Mouse (Mus musculus) CH12.LX (cell line): ENCODE results near the gene Pdss2. TPM values are rescaled to one million over a fixed set of nuclear protein-coding genes. Genes with fewer than 3 reads are reported as not detected.

Source experiments
- DNase-seq: peaks from one replicate; pipeline ENCODE4 v3.0.0-alpha.2; 2013; ENCODE audit errors: extremely low read depth
- H3K27ac ChIP-seq: 2 replicates; pipeline ENCODE4 v1.5.1; 2012; ENCODE audit warnings: low read depth, mild to moderate bottlenecking, control low read depth, moderate library complexity; ENCODE audit not compliant: insufficient read depth
- H3K27me3 ChIP-seq: replicated peaks from 2 replicates; pipeline ENCODE3; 2012; ENCODE audit warnings: inconsistent platforms
- H3K36me3 ChIP-seq, 2 experiments: replicated peaks in 1 of 2; 2 replicates each; pipeline versions ENCODE3 to v1.6.1; 2012; ENCODE audit warnings: inconsistent platforms in 1 of 2, low read length in 1 of 2, mild to moderate bottlenecking in 1 of 2, mixed read lengths in 1 of 2, moderate library complexity in 1 of 2; ENCODE audit not compliant: control insufficient read depth in 1 of 2, insufficient read depth in 1 of 2
- H3K4me1 ChIP-seq, 2 experiments: 2 replicates each; pipeline ENCODE4 v1.6.1; 2012; ENCODE audit warnings: inconsistent platforms in 1 of 2, moderate library complexity in 1 of 2; ENCODE audit not compliant: insufficient read depth in 2 of 2, control insufficient read depth in 1 of 2
- H3K4me2 ChIP-seq: 2 replicates; pipeline ENCODE4 v1.6.1; 2012; ENCODE audit warnings: low read depth, mild to moderate bottlenecking, control low read depth; ENCODE audit not compliant: poor library complexity, insufficient read depth, severe bottlenecking
- H3K4me3 ChIP-seq, 3 experiments: fragments of 150-350 bp in 1 of 3; sonication (generic) in 1 of 3; replicated peaks in 1 of 3; 2 replicates each; pipeline versions ENCODE3 to v1.5.1; 2011 to 2012; ENCODE audit warnings: low read depth in 2 of 3, low read length in 2 of 3, mild to moderate bottlenecking in 2 of 3, moderate library complexity in 2 of 3, control low read depth in 1 of 3, improper control_type of control experiment in 1 of 3, inconsistent platforms in 1 of 3, mixed read lengths in 1 of 3; ENCODE audit not compliant: poor library complexity in 1 of 3
- H3K79me2 ChIP-seq: replicated peaks from 2 replicates; pipeline ENCODE4 v1.6.1; 2012; ENCODE audit warnings: mild to moderate bottlenecking, moderate library complexity; ENCODE audit not compliant: control insufficient read depth, poor library complexity, insufficient read depth, severe bottlenecking; ENCODE audit errors: extremely low read depth
- H3K9ac ChIP-seq: 2 replicates; pipeline ENCODE4 v1.6.1; 2012; ENCODE audit warnings: low read depth, mild to moderate bottlenecking, control low read depth, moderate library complexity; ENCODE audit not compliant: insufficient read depth
- H3K9me3 ChIP-seq: replicated peaks from 2 replicates; pipeline ENCODE3; 2012; ENCODE audit warnings: low read length, inconsistent platforms, mixed read lengths
- CHD2 ChIP-seq: IDR thresholded peaks from 2 replicates; pipeline ENCODE4 v1.6.1; 2011; ENCODE audit warnings: low read length, improper control_type of control experiment
- CTCF ChIP-seq, 2 experiments: IDR thresholded peaks in 1 of 2; conservative IDR thresholded peaks in 1 of 2; 2 replicates each; pipeline ENCODE4 v1.5.1; 2011 to 2012; ENCODE audit warnings: low read depth in 2 of 2, low read length in 2 of 2, improper control_type of control experiment in 1 of 2, inconsistent platforms in 1 of 2, mild to moderate bottlenecking in 1 of 2, moderate library complexity in 1 of 2
- JUND ChIP-seq: conservative IDR thresholded peaks from 2 replicates; pipeline ENCODE4 v1.6.1; 2011; ENCODE audit warnings: low read depth, low read length, improper control_type of control experiment
- KAT2A ChIP-seq: IDR thresholded peaks from 2 replicates; pipeline ENCODE4 v1.6.1; 2012; ENCODE audit warnings: low read length, improper control_type of control experiment, inconsistent platforms; ENCODE audit not compliant: insufficient replicate concordance
- NELFE ChIP-seq: IDR thresholded peaks from 2 replicates; pipeline ENCODE4 v1.6.1; 2011; ENCODE audit warnings: low read depth, low read length, improper control_type of control experiment
- NRF1 ChIP-seq: IDR thresholded peaks from 2 replicates; pipeline ENCODE4 v1.6.1; 2014; ENCODE audit warnings: low read depth, mild to moderate bottlenecking, inconsistent platforms, low read length, improper control_type of control experiment, moderate library complexity
- PAX5 ChIP-seq: IDR thresholded peaks from 2 replicates; pipeline ENCODE4 v1.6.1; 2012; ENCODE audit warnings: low read length, inconsistent platforms, mixed read lengths
- POLR2A ChIP-seq: IDR thresholded peaks from 2 replicates; pipeline ENCODE4 v1.6.1; 2011; ENCODE audit warnings: low read depth, mild to moderate bottlenecking, improper control_type of control experiment, low read length
- RCOR1 ChIP-seq: conservative IDR thresholded peaks from 2 replicates; pipeline ENCODE4 v1.6.1; 2012; ENCODE audit warnings: low read depth, mild to moderate bottlenecking, inconsistent platforms, low read length, improper control_type of control experiment
- USF1 ChIP-seq: IDR thresholded peaks from 2 replicates; pipeline ENCODE4 v1.6.1; 2014; ENCODE audit warnings: low read depth, mild to moderate bottlenecking, inconsistent platforms, low read length, improper control_type of control experiment
- USF2 ChIP-seq: conservative IDR thresholded peaks from 2 replicates; pipeline ENCODE4 v1.6.1; 2011; ENCODE audit warnings: low read depth, low read length, improper control_type of control experiment
- ZC3H11A ChIP-seq: IDR thresholded peaks from 2 replicates; pipeline ENCODE4 v1.6.1; 2012; ENCODE audit warnings: low read depth, mild to moderate bottlenecking, inconsistent platforms, low read length, improper control_type of control experiment
- ZMIZ1 ChIP-seq: IDR thresholded peaks from 2 replicates; pipeline ENCODE4 v1.6.1; 2012; ENCODE audit warnings: low read depth, mild to moderate bottlenecking, inconsistent platforms, low read length, improper control_type of control experiment
- dilution Hi-C: fragments of 300-500 bp; cut with MboI; formaldehyde crosslinking; loops from 2 replicates; pipeline ENCODE4 v1.14.3; 2020; ENCODE audit warnings: low sequenced_read_pairs; ENCODE audit not compliant: extremely low pct_unique_long_range_greater_than_20kb, extremely low pct_ligation_motif_present
- in situ Hi-C: fragments of 300-500 bp; cut with MboI; formaldehyde crosslinking; loops from 3 replicates; pipeline ENCODE4 v1.14.3; 2019; ENCODE audit warnings: low sequenced_read_pairs, low pct_ligation_motif_present, low pct_unique_long_range_greater_than_20kb, mixed read lengths
- polyA plus RNA-seq: library from polyadenylated mRNA; unstranded; fragments of >175 nt; gene quantifications from 2 replicates; pipeline ENCODE4 v1.2.1, GENCODE M21; 2012; ENCODE audit warnings: low read depth; ENCODE audit not compliant: insufficient read length
- total RNA-seq, 2 experiments: library from RNA; depleted of rRNA; stranded (reverse); fragments of 300-350 nt in 1 of 2; fragments of >200 nt in 1 of 2; gene quantifications; 2 replicates each; pipeline ENCODE4 v1.2.3; 2012 to 2014

Gene Pdss2
- total and polyA plus RNA-seq, 3 experiments, result 11.1 to 17.9 (median 14.3) TPM

- H3K4me2 ChIP-seq, result no peak overlapping the region
- dilution Hi-C loops, result no loop called here
- DNase-seq, result no peak
These were observed 54.9 kb downstream of the Pdss2 start for GRCm38 (mm10) chr10:43276116-43276659.

GRCm38 (mm10) chr10:43277266-43278145 lies 56.2 kb downstream of the Pdss2 start:
- no peaks in the 10 kb centered on the region for H3K9me3 ChIP-seq
- H3K9ac ChIP-seq, result no peak overlapping the region
- no peak for DNase-seq
- H3K4me3 ChIP-seq, result no peak overlapping the region
- H3K4me2 ChIP-seq, result no peak overlapping the region
- TF ChIP-seq KAT2A (no peak), NELFE (no peak), JUND (no peak), CTCF (conservative IDR thresholded peaks at IDR 0.05 in 1 of 2, IDR thresholded peaks at IDR 0.05 in 1 of 2; ENCODE audit: low read depth in 2 of 2, low read length in 2 of 2) (no peak), NRF1 (no peak), PAX5 (no peak), POLR2A (no peak)
- H3K27me3 ChIP-seq, result no peaks in the 10 kb centered on the region
- dilution Hi-C loops, result no loop called here
- peaks cover 0 to 14% of the 10 kb centered on the region in 2 experiments for H3K36me3 ChIP-seq
- no peaks in the 10 kb centered on the region for H3K79me2 ChIP-seq
- in situ Hi-C loops, result no loop called here
- peaks cover 3 to 16% of the 10 kb centered on the region in 2 experiments; a peak in 2 of 4 replicates for H3K4me1 ChIP-seq
- no peak overlapping the region for H3K27ac ChIP-seq

More at GRCm38 (mm10) chr10:43276116-43276659, 54.9 kb downstream of the Pdss2 start:
- Histone ChIP-seq H3K9me3 (no peaks in the 10 kb centered on the region), H3K79me2 (no peaks in the 10 kb centered on the region), H3K36me3 (peaks cover 0 to 15% of the 10 kb centered on the region in 2 experiments)
- TF ChIP-seq USF2, result no peak
- no peak for TF ChIP-seq CHD2
- TF ChIP-seq ZMIZ1, result no peak
- TF ChIP-seq RCOR1, result no peak
- TF ChIP-seq USF1, result no peak
- no peak for TF ChIP-seq ZC3H11A
- TF ChIP-seq, all 38 proteins: peak for 0
- Histone ChIP-seq H3K27ac (no peak overlapping the region), H3K4me3 (no peak overlapping the region), H3K27me3 (no peaks in the 10 kb centered on the region), H3K4me1 (peaks cover 3 to 16% of the 10 kb centered on the region in 2 experiments; a peak in 2 of 4 replicates), H3K9ac (no peak overlapping the region)
- in situ Hi-C loops, result no loop called here
